Mouse (Mus musculus) liver, adult 2 months (tissue): ENCODE results near the gene Slc39a11. TPM values are rescaled to one million over a fixed set of nuclear protein-coding genes. Genes with fewer than 3 reads are reported as not detected.

Source experiments
- DNase-seq: peaks from one replicate; pipeline ENCODE4 v3.0.0-alpha.2; 2011; ENCODE audit warnings: low read depth, low spot score; ENCODE audit errors: extremely low read depth
- H3K27ac ChIP-seq: fragments of 200-500 bp; replicated peaks from 2 replicates; pipeline ENCODE4 v1.5.1; 2012; ENCODE audit warnings: low read depth, mild to moderate bottlenecking, control low read depth, inconsistent platforms, low read length; ENCODE audit not compliant: insufficient read depth
- H3K27me3 ChIP-seq: fragments of 200-500 bp; 2 replicates; pipeline ENCODE4 v1.6.1; 2012; ENCODE audit warnings: mild to moderate bottlenecking, moderate library complexity, low read length, inconsistent platforms; ENCODE audit not compliant: control insufficient read depth, insufficient read depth
- H3K36me3 ChIP-seq: fragments of 200-500 bp; 2 replicates; pipeline ENCODE4 v1.6.1; 2012; ENCODE audit warnings: low read length, inconsistent platforms; ENCODE audit not compliant: control insufficient read depth, insufficient read depth
- H3K4me1 ChIP-seq: fragments of 200-500 bp; 2 replicates; pipeline ENCODE4 v1.6.1; 2011; ENCODE audit warnings: low read length; ENCODE audit not compliant: control insufficient read depth, insufficient read depth
- H3K4me3 ChIP-seq: fragments of 200-500 bp; 2 replicates; pipeline ENCODE4 v1.5.1; 2011; ENCODE audit warnings: low read depth, mild to moderate bottlenecking, control low read depth, low read length, moderate library complexity; ENCODE audit not compliant: insufficient read depth
- H3K79me2 ChIP-seq: fragments of 200-500 bp; 2 replicates; pipeline ENCODE4 v1.6.1; 2012; ENCODE audit warnings: inconsistent platforms, mild to moderate bottlenecking, low read length, moderate library complexity; ENCODE audit not compliant: control insufficient read depth, insufficient read depth
- H3K9ac ChIP-seq: fragments of 200-500 bp; 2 replicates; pipeline ENCODE4 v1.6.1; 2012; ENCODE audit warnings: low read depth, mild to moderate bottlenecking, control low read depth, inconsistent platforms, low read length
- CTCF ChIP-seq: fragments of 200-500 bp; IDR thresholded peaks from 2 replicates; pipeline ENCODE4 v1.5.1; 2011; ENCODE audit warnings: low read depth, low read length, control low read depth
- POLR2A ChIP-seq: fragments of 200-500 bp; IDR thresholded peaks from 2 replicates; pipeline ENCODE4 v1.6.1; 2011; ENCODE audit warnings: low read length, control low read depth; ENCODE audit not compliant: insufficient read depth; ENCODE audit errors: extremely low read depth
- WGBS: fragments of 180-500 bp; shearing (Covaris S2); methylation state at CpG from one replicate; pipeline ENCODE4 v1.1.7; 2018; 5-methylcytosine and 5-hydroxymethylcytosine counted together
- polyA plus RNA-seq: library from polyadenylated mRNA; depleted of rRNA; stranded (reverse); fragments of >200 nt; gene quantifications from 2 replicates; pipeline ENCODE4 v1.2.3, GENCODE M21; 2012
- total RNA-seq: library from RNA; depleted of rRNA; stranded (reverse); fragments of >200 nt; gene quantifications from 2 replicates; pipeline ENCODE4 v1.2.3, GENCODE M21; 2014

Gene Slc39a11
- total and polyA plus RNA-seq, 2 experiments, result 18.8 to 22.8 TPM

GRCm38 (mm10) chr11:113412545-113412944, 237.3 kb downstream of the Slc39a11 start:
- no peak overlapping the region for H3K9ac ChIP-seq
- 95% methylated on average over 4 of the region's 4 CpGs for WGBS
- no peaks in the 10 kb centered on the region for H3K79me2 ChIP-seq
- H3K4me1 ChIP-seq, result no peaks in the 10 kb centered on the region
- DNase-seq, result no peak
- H3K27ac ChIP-seq, result no peak overlapping the region
- H3K36me3 ChIP-seq, result no peaks in the 10 kb centered on the region
- TF ChIP-seq POLR2A (no peak), CTCF (peak; percentile 24; the same call in 1 of the 2 replicates)
- H3K27me3 ChIP-seq, result no peaks in the 10 kb centered on the region
- H3K4me3 ChIP-seq, result no peak overlapping the region

- DNase-seq, result no peak
- H3K27me3 ChIP-seq, result no peaks in the 10 kb centered on the region
- 86% methylated on average over 10 of the region's 10 CpGs for WGBS
- no peak for TF ChIP-seq CTCF
- TF ChIP-seq POLR2A, result no peak
- H3K4me3 ChIP-seq, result no peak overlapping the region
- H3K4me1 ChIP-seq, result no peaks in the 10 kb centered on the region
- no peaks in the 10 kb centered on the region for H3K79me2 ChIP-seq
- no peaks in the 10 kb centered on the region; the same call in 1 of the 2 replicates for H3K36me3 ChIP-seq
- no peak overlapping the region for H3K27ac ChIP-seq
- no peak overlapping the region for H3K9ac ChIP-seq
Observed at GRCm38 (mm10) chr11:113411798-113412197, 238.1 kb downstream of the Slc39a11 start.

- H3K79me2 ChIP-seq, result no peaks in the 10 kb centered on the region
- no peak overlapping the region for H3K9ac ChIP-seq
- no peaks in the 10 kb centered on the region for H3K27me3 ChIP-seq
- 93% methylated on average over 9 of the region's 9 CpGs for WGBS
- no peak overlapping the region for H3K4me3 ChIP-seq
- peaks cover 2% of the 10 kb centered on the region; the same call in 1 of the 2 replicates for H3K36me3 ChIP-seq
- no peak overlapping the region for H3K27ac ChIP-seq
- no peak for DNase-seq
- no peaks in the 10 kb centered on the region for H3K4me1 ChIP-seq
- TF ChIP-seq POLR2A, result no peak
- no peak for TF ChIP-seq CTCF
Observed at GRCm38 (mm10) chr11:113409121-113409520, 240.8 kb downstream of the Slc39a11 start.

GRCm38 (mm10) chr11:113407474-113407873, 242.4 kb downstream of the Slc39a11 start:
- H3K4me3 ChIP-seq, result no peak overlapping the region
- H3K36me3 ChIP-seq, result peaks cover 2% of the 10 kb centered on the region; the same call in 1 of the 2 replicates
- H3K4me1 ChIP-seq, result no peaks in the 10 kb centered on the region
- no peak for TF ChIP-seq CTCF
- H3K27me3 ChIP-seq, result no peaks in the 10 kb centered on the region
- H3K79me2 ChIP-seq, result no peaks in the 10 kb centered on the region
- no peak for DNase-seq
- no peak overlapping the region for H3K9ac ChIP-seq
- H3K27ac ChIP-seq, result no peak overlapping the region
- 96% methylated on average over 4 of the region's 4 CpGs for WGBS

- no peak for TF ChIP-seq POLR2A
- TF ChIP-seq CTCF, result no peak
- WGBS, result 96% methylated on average over 4 of the region's 4 CpGs
Observed at GRCm38 (mm10) chr11:113400868-113401267, 249.0 kb downstream of the Slc39a11 start.

GRCm38 (mm10) chr11:113399601-113400000, 250.3 kb downstream of the Slc39a11 start:
- Histone ChIP-seq H3K36me3 (no peaks in the 10 kb centered on the region; the same call in 1 of the 2 replicates), H3K9ac (no peak overlapping the region), H3K27ac (no peak overlapping the region), H3K79me2 (no peaks in the 10 kb centered on the region), H3K4me1 (no peaks in the 10 kb centered on the region), H3K4me3 (no peak overlapping the region), H3K27me3 (no peaks in the 10 kb centered on the region)
- WGBS, result 81% methylated on average over 11 of the region's 11 CpGs
- no peak for TF ChIP-seq POLR2A
- no peak for TF ChIP-seq CTCF
- no peak for DNase-seq

More at GRCm38 (mm10) chr11:113400868-113401267, 249.0 kb downstream of the Slc39a11 start:
- no peak overlapping the region for H3K27ac ChIP-seq
- H3K4me3 ChIP-seq, result no peak overlapping the region
- no peaks in the 10 kb centered on the region for H3K4me1 ChIP-seq
- no peak for DNase-seq
- no peaks in the 10 kb centered on the region for H3K79me2 ChIP-seq
- no peaks in the 10 kb centered on the region for H3K27me3 ChIP-seq
- no peak overlapping the region for H3K9ac ChIP-seq
- H3K36me3 ChIP-seq, result no peaks in the 10 kb centered on the region; the same call in 1 of the 2 replicates
